Mouse (Mus musculus) adrenal gland, postnatal 0 days (tissue): Measurements from ENCODE around the gene Gm40193. TPM values are rescaled to one million over a fixed set of nuclear protein-coding genes. Genes with fewer than 3 reads are reported as not detected.

Experiments used
- polyA plus RNA-seq: library from polyadenylated mRNA; unstranded; fragments of >200 nt; fragmentation: Nextera tagmentation; extraction: Ambion mirVana; gene quantifications from 2 replicates; pipeline ENCODE4 v1.2.1, GENCODE M21; 2015

Gm40193 gene
- polyA plus RNA-seq = not detected in 2 replicates

DNA sequence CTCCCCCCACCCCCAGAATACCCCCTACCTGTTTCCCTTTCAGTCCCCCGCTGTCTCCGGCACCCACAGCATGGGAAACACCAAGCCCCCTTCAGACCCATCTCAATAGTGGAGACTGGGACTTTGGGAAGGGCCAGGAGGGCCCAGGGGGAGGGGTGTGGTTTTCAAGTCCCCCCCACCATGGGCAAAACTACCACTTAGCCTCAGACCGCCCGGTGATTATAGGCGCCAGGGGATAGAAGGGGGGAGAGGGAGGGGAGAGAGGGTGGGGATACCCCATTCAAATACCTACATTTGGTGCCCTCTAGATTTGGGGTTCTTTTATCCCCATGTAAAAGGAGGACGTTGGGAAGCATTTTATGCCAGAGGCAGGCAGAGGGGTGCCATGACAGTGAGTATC, at the start of gene Gm40193:
TSS of gene Gm40193 (minus strand) at position 101 of the 400 bp plus-strand sequence.

DNA sequence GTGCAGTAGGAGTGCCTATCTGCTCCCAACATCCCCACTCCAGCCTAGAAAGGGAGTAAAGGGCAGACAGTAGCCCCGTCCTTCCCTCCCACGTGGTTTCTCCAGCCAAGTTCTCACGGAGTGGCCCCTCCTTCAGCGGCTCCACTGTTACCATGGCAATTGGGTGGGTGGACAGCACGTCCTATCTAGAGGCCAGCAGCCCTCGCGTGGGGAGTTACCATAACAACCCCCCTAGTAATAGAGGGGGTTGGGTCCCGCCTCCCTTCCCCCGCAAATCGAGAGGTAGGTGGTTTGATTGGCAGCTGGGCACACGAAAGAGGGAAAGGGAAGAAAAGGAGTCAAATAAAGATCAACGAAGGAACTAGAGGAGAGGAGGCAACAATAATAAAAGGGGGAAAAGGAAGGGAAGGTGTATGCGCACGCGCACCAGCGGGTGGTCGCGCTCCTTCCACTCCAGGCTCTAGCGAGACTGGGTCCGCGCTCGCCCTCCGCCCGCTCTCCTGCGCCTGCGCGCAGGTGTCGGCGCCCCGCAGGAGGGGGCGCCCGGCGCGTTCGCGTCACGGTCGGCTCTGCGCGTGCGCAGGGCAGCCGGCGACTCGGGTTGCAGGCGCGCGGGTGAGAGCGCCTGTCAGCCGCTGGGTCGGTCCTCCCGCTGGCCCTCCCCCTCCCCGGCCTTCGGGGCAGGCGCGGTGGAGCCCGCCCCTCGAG, 29.7 kb upstream of the Gm40193 start, which contains the start of gene Mink1:
TSS of gene Mink1 (plus strand) at position 595 of the 708 bp plus-strand sequence.

DNA sequence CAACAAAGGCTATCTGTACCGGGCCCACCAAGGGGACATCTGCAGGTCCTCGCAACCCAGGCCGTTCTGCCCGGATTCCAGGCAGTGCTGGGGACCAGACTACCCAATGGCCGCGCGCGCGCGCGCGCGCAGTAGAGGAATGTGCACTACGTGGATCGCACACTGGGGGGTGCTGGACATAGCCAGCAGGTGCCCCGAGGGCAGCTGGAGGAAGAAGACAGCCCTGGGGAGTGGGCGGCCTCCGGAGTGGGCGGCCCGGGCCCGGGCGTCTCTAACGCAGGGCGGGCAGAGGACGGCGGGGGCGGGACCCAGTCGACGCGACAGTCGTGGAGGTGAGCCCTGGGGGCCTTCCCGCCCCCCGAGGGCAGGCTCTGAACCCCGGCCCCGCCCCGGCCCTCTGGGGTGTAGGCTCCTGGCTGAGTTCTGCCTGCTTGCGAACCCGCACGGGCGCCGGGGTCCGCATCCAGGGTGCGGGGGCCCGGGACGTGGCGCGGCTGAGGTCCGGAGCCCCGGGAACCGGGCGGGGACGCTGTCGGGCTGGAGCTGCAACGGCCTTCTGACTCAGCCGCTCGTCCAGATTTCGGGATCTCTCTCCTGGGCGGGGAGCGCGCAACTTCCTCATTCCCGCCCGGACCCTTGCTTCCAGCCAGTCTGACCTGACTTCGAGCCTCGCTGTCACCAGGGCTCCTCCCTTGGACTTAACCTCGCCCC, 7.3 kb upstream of the Gm40193 start, which contains the start of gene Pld2:
TSS of gene Pld2 (plus strand) at position 188 of the 711 bp plus-strand sequence.

DNA sequence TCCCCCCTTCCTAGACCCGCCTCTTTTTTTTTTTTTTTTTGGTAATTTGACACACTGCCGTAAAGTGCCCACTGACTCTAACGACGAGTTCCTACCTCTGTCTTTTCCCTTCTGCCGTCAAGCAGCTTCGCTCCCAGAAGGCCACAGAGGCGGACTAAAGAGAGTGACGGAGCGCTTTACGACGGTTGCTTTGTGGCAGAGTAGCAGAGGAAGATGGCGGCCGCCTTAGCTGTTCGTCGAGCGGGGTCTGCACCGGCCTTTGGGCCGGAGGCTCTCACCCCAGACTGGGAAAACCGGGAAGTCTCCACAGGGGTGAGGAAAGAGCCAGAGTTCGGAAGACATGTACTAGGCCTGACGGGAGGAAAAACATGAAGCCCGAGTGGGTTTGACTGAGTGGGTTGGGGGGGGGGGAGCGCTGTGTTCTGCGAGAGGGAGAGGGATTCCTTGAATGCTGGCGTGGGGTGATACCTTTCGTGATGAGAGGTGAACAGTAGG, 7.5 kb downstream of the Gm40193 start, which contains the start of gene Psmb6:
TSS of gene Psmb6 (plus strand) at position 184 of the 495 bp plus-strand sequence.

DNA sequence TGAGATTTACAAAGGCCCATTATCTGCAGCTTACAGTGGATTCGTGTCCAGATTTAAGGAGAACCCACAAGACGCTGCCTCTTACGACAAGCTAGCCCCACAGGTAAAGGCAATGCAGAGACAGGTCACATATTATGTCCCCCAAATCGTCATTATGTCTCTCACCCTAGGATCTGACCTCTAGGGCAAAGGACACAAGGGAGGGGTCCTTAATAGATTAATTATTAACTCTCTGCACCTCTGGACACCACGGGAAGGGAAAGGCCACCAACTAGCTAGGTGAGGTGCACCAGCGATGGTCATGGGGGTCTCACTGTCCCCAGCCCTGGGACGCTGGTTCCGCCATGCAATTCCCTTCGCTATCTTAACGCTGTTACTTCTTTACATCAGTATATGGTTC, 13.8 kb downstream of the Gm40193 start, which contains the start of gene Gltpd2:
TSS of gene Gltpd2 (plus strand) at position 274 of the 400 bp plus-strand sequence.

DNA sequence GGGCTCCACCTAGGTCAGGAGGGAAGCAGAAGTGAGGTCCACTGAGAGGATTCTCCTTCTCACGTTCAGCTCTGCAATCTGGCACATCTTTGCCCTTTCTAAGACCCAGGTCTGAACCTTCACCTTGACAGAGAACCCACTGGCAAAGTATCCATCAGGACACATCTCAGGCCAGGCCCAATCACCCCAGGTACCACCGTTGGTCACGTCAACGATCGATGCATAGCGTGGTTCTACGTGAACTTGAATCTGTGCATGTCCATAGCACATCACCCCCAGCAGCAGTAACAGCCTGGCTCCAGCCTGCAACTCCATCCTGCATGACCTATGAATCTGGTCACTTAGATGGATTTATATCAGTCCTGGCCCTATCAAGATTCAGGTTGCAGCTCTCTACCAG, 18.5 kb downstream of the Gm40193 start, which contains the start of gene Vmo1:
TSS of gene Vmo1 (minus strand) at position 329 of the 400 bp plus-strand sequence.

DNA sequence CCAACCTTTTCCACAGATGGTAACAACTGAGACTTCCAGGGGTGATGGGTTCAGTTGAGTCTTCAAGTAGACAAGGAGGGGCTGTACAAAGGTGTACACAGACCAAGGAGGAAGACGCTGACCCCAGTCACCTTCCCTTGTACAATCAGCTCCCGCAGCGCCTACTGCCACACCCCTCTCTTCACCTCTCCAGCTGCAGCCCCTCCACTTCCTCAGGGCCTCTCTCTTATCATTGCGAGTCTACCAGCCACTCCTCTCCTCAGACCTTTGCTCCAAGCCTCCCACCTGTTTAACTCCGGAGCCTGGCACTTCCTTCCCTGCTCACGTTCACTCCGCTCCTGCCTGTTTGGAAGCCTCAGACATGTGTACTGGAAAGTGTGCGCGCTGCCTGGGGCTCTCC, 27.8 kb downstream of the Gm40193 start, which contains the start of gene Tm4sf5:
TSS of gene Tm4sf5 (plus strand) at position 275 of the 400 bp plus-strand sequence.

Other genes starting within 250 kb of the Gm40193 start
- 0.14 and 0.26 TPM in 2 replicates for gene Alox12e, start 210.3 kb downstream of the Gm40193 start, polyA plus RNA-seq
- 0.44 and 0.91 TPM in 2 replicates for gene Alox15, start 180.9 kb downstream of the Gm40193 start, polyA plus RNA-seq
- gene Pelp1, start 122.9 kb downstream of the Gm40193 start, polyA plus RNA-seq = 15.5 and 15.7 TPM in 2 replicates
- gene Arrb2, start 100.3 kb downstream of the Gm40193 start, polyA plus RNA-seq = 14.6 and 17.0 TPM in 2 replicates
- 25.7 and 35.8 TPM in 2 replicates for gene Med11, start 81.0 kb downstream of the Gm40193 start, polyA plus RNA-seq
- gene Zmynd15, start 73.5 kb downstream of the Gm40193 start, polyA plus RNA-seq = 0.68 and 1.1 TPM in 2 replicates
- 12.3 and 15.6 TPM in 2 replicates for gene Cxcl16, start 73.0 kb downstream of the Gm40193 start, polyA plus RNA-seq
- 3.7 and 10.0 TPM in 2 replicates for gene Tm4sf5, start 27.7 kb downstream of the Gm40193 start, polyA plus RNA-seq
- 0.63 and 1.1 TPM in 2 replicates for gene Vmo1, start 18.3 kb downstream of the Gm40193 start, polyA plus RNA-seq
- 0.61 and 1.6 TPM in 2 replicates for gene Gltpd2, start 13.7 kb downstream of the Gm40193 start, polyA plus RNA-seq
- gene Psmb6, start 7.6 kb downstream of the Gm40193 start, polyA plus RNA-seq = 682 and 707 TPM in 2 replicates
- gene Pld2, start 7.1 kb upstream of the Gm40193 start, polyA plus RNA-seq = 5.9 and 7.8 TPM in 2 replicates
- gene Mink1, start 29.9 kb upstream of the Gm40193 start, polyA plus RNA-seq = 8.4 and 8.8 TPM in 2 replicates
- not detected in 2 replicates for gene 4930544D05Rik, start 82.9 kb upstream of the Gm40193 start, polyA plus RNA-seq
- gene Chrne, start 86.3 kb upstream of the Gm40193 start, polyA plus RNA-seq = 0.30 TPM in 1 of 2 replicates, not detected in the other
- 0.19 and 0.47 TPM in 2 replicates for gene Gp1ba, start 106.2 kb upstream of the Gm40193 start, polyA plus RNA-seq
- 69.6 and 99.5 TPM in 2 replicates for gene Rnf167, start 114.3 kb upstream of the Gm40193 start, polyA plus RNA-seq
- 105 and 154 TPM in 2 replicates for gene Slc25a11, start 114.5 kb upstream of the Gm40193 start, polyA plus RNA-seq
- 1,006 and 1,381 TPM in 2 replicates for gene Pfn1, start 121.7 kb upstream of the Gm40193 start, polyA plus RNA-seq
- 14.3 and 21.6 TPM in 2 replicates for gene Eno3, start 124.3 kb upstream of the Gm40193 start, polyA plus RNA-seq
- 91.7 and 114 TPM in 2 replicates for gene Spag7, start 136.5 kb upstream of the Gm40193 start, polyA plus RNA-seq
- gene Camta2, start 155.2 kb upstream of the Gm40193 start, polyA plus RNA-seq = 8.7 and 12.8 TPM in 2 replicates
- 7.0 and 12.5 TPM in 2 replicates for gene Inca1, start 167.2 kb upstream of the Gm40193 start, polyA plus RNA-seq
- gene Kif1c, start 167.6 kb upstream of the Gm40193 start, polyA plus RNA-seq = 2.4 and 3.8 TPM in 2 replicates
- gene Zfp3, start 231.3 kb upstream of the Gm40193 start, polyA plus RNA-seq = 4.8 and 7.6 TPM in 2 replicates